Mouse (Mus musculus) kidney, postnatal 0 days (tissue): Measurements from ENCODE around the gene Gm26602. TPM values are rescaled to one million over a fixed set of nuclear protein-coding genes. Genes with fewer than 3 reads are reported as not detected.
"Not testable (repeated sequence)": the region's sequence is repeated elsewhere in the genome, so short reads cannot be mapped to it uniquely, and the experiment has no call there.

ENCODE experiments used
- ATAC-seq: fragments of 200-750 bp; cut with Nextera tagmentation; replicated peaks from 2 replicates; pipeline ENCODE4 v1.8.0; 2017; ENCODE audit warnings: low read depth, moderate number of reproducible peaks, moderate TSS enrichment, moderate library complexity; ENCODE audit not compliant: low FRiP score
- DNase-seq: peaks from one replicate; pipeline ENCODE4 v3.0.0-alpha.2; 2016; ENCODE audit warnings: low spot score
- H3K27ac ChIP-seq: fragments of 300-500 bp; sonication (generic); 2 replicates; pipeline ENCODE4 v1.5.1; 2014; ENCODE audit warnings: mild to moderate bottlenecking
- H3K27me3 ChIP-seq: fragments of 300-500 bp; sonication (generic); 2 replicates; pipeline ENCODE4 v1.6.1; 2014; ENCODE audit warnings: low read length, mixed read lengths; ENCODE audit not compliant: insufficient read depth
- H3K36me3 ChIP-seq: fragments of 300-500 bp; sonication (generic); 2 replicates; pipeline ENCODE4 v1.6.1; 2014; ENCODE audit warnings: low read length, mixed read lengths; ENCODE audit not compliant: insufficient read depth
- H3K4me1 ChIP-seq: fragments of 300-500 bp; sonication (generic); replicated peaks from 2 replicates; pipeline ENCODE4 v1.6.1; 2014; ENCODE audit warnings: antibody characterized with exemption, low read length, mixed read lengths; ENCODE audit not compliant: insufficient read depth
- H3K4me2 ChIP-seq: fragments of 300-500 bp; sonication (generic); 2 replicates; pipeline ENCODE4 v1.6.1; 2014; ENCODE audit warnings: mild to moderate bottlenecking, low read length, moderate library complexity, mixed read lengths
- H3K4me3 ChIP-seq: fragments of 300-500 bp; sonication (generic); replicated peaks from 2 replicates; pipeline ENCODE4 v1.5.1; 2014; ENCODE audit warnings: low read depth, low read length
- H3K9ac ChIP-seq: fragments of 300-500 bp; sonication (generic); 2 replicates; pipeline ENCODE4 v1.6.1; 2014; ENCODE audit warnings: low read depth, low read length
- H3K9me3 ChIP-seq: fragments of 300-500 bp; sonication (generic); replicated peaks from 2 replicates; pipeline ENCODE4 v1.6.1; 2016; ENCODE audit warnings: low read length, inconsistent platforms, mixed read lengths
- CTCF ChIP-seq: IDR thresholded peaks from 2 replicates; pipeline ENCODE4 v1.5.1; 2016; ENCODE audit warnings: antibody characterized with exemption, low read depth, mild to moderate bottlenecking, moderate library complexity
- WGBS: fragments of 180-500 bp; shearing (Covaris S2); extraction: QIAGEN DNeasy Blood & Tissue Kit; methylation state at CpG from one replicate; pipeline ENCODE4 v1.1.7; 2014; 5-methylcytosine and 5-hydroxymethylcytosine counted together
- polyA plus RNA-seq: library from polyadenylated mRNA; unstranded; fragments of >200 nt; fragmentation: Nextera tagmentation; extraction: Ambion mirVana; gene quantifications from 2 replicates; pipeline ENCODE4 v1.2.1, GENCODE M21; 2015

Gm26602 gene
- polyA plus RNA-seq, 1 experiment from 2014 or later: 21.6 TPM

- ATAC-seq: no peak
- Histone ChIP-seq H3K36me3 (peaks cover 15% of the 10 kb centered on the region), H3K4me2 (no peak within 1 kb of the TSS)
Observed at GRCm38 (mm10) chr10:79890670-79891069, 20.0 kb upstream of the Gm26602 start, which contains the start of gene Cfd. Gene Cfd (plus strand): TSS chr10:79890853.

GRCm38 (mm10) chr10:79892451-79893118 lies 18.1 kb upstream of the Gm26602 start:
- not testable (repeated sequence) for H3K27ac ChIP-seq

More at GRCm38 (mm10) chr10:79890670-79891069, 20.0 kb upstream of the Gm26602 start, which contains the start of gene Cfd:
- TF ChIP-seq CTCF: no peak
- no peak within 1 kb of the TSS for H3K27ac ChIP-seq
- WGBS: 40% methylated on average over 5 of the region's 5 CpGs
- no peaks in the 10 kb centered on the region for H3K27me3 ChIP-seq
- DNase-seq: no peak
- H3K9ac ChIP-seq: no peak within 1 kb of the TSS
- no peak within 1 kb of the TSS for H3K4me3 ChIP-seq
- H3K9me3 ChIP-seq: no peaks in the 10 kb centered on the region
- H3K4me1 ChIP-seq: no peaks in the 10 kb centered on the region

GRCm38 (mm10) chr10:79896306-79896705 lies 14.3 kb upstream of the Gm26602 start:
- DNase-seq: no peak
- 81% methylated on average over 16 of the region's 16 CpGs for WGBS
- Histone ChIP-seq H3K9ac (no peak overlapping the region), H3K4me2 (no peak overlapping the region), H3K27me3 (no peaks in the 10 kb centered on the region), H3K4me3 (no peak overlapping the region), H3K9me3 (no peaks in the 10 kb centered on the region), H3K27ac (no peak overlapping the region), H3K4me1 (no peaks in the 10 kb centered on the region), H3K36me3 (peaks cover 58% of the 10 kb centered on the region)
- ATAC-seq: no peak
- no peak for TF ChIP-seq CTCF

More at GRCm38 (mm10) chr10:79892451-79893118, 18.1 kb upstream of the Gm26602 start:
- 44% methylated on average over 22 of the region's 22 CpGs for WGBS
- peak; percentile 80 for TF ChIP-seq CTCF
- not testable (repeated sequence) for H3K9me3 ChIP-seq, H3K9ac ChIP-seq, H3K4me1 ChIP-seq, H3K4me2 ChIP-seq, ATAC-seq, H3K4me3 ChIP-seq, H3K27me3 ChIP-seq
- DNase-seq: peak; percentile 83
- peaks cover 33% of the 10 kb centered on the region for H3K36me3 ChIP-seq

- no peaks in the 10 kb centered on the region for H3K27me3 ChIP-seq
- TF ChIP-seq CTCF: no peak
- H3K9ac ChIP-seq: no peak overlapping the region
- H3K4me1 ChIP-seq: no peaks in the 10 kb centered on the region
- 81% methylated on average over 13 of the region's 13 CpGs for WGBS
- H3K36me3 ChIP-seq: peaks cover 58% of the 10 kb centered on the region
- H3K4me2 ChIP-seq: no peak overlapping the region
- DNase-seq: no peak
- no peak overlapping the region for H3K4me3 ChIP-seq
- ATAC-seq: no peak
- H3K9me3 ChIP-seq: no peaks in the 10 kb centered on the region
- no peak overlapping the region for H3K27ac ChIP-seq
Observed at GRCm38 (mm10) chr10:79896814-79897213, 13.8 kb upstream of the Gm26602 start.

- ATAC-seq (peak; percentile 22), DNase-seq (no peak)
- Histone ChIP-seq H3K9me3 (no peaks in the 10 kb centered on the region), H3K36me3 (peaks cover 61% of the 10 kb centered on the region), H3K27me3 (no peaks in the 10 kb centered on the region), H3K4me1 (no peaks in the 10 kb centered on the region), H3K4me3 (no peak overlapping the region), H3K9ac (no peak overlapping the region), H3K4me2 (no peak overlapping the region), H3K27ac (no peak overlapping the region)
- WGBS: 46% methylated on average over 20 of the region's 20 CpGs
- TF ChIP-seq CTCF: no peak
Observed at GRCm38 (mm10) chr10:79897316-79898245, 13.1 kb upstream of the Gm26602 start.

- Histone ChIP-seq H3K4me1 (no peaks in the 10 kb centered on the region), H3K27me3 (no peaks in the 10 kb centered on the region), H3K27ac (no peak overlapping the region), H3K4me2 (no peak overlapping the region), H3K36me3 (peaks cover 63% of the 10 kb centered on the region), H3K4me3 (no peak overlapping the region), H3K9ac (no peak overlapping the region), H3K9me3 (no peaks in the 10 kb centered on the region)
- DNase-seq (no peak), ATAC-seq (no peak)
- 59% methylated on average over 2 of the region's 2 CpGs for WGBS
- peak; percentile 51 for TF ChIP-seq CTCF
Observed at GRCm38 (mm10) chr10:79900951-79901410, 9.7 kb upstream of the Gm26602 start.
